Mouse (Mus musculus) lung, postnatal 4 days (tissue): ENCODE results near the gene Ralbp1.

Experiments used
- DNase-seq, 2 experiments: peaks; one replicate each; pipeline ENCODE4 v3.0.0; 2021

Ralbp1 gene

DNA sequence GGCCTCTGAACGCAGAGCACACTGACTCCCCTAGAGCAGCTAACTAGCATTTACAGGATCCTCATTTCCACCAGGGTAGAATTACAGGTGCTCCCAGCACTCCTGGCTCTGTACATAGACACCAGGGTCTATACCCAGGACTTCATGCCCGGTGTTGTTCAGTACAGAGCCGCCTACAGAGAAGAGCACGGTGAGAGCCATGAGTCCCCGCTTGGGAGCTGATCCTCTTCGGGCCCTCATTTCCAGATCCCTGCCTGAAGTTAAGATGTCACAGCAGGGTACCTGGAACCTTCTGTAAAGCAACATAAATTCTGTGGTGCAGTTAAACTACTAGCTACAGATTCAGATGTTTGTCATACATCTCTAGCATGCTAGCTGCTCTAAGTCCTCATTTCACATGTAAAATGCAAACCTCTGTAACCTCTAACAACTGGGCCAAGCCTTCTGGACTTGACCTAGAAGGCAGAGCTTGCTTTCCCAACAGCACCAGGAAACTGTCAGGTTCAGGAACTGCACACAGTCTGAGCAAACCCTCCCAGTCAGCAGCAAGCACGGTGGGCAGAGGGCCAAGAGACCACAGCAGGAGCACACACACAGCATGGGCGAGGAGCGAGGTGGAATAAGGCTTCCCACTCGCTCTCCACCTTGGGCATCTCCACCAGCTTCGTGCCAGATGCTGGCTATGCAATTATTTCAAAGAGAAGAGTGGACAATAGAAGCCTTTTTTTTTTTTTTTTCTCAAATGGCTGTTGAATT, 37.7 kb downstream of the Ralbp1 start:
- DNase-seq = no peak

DNA sequence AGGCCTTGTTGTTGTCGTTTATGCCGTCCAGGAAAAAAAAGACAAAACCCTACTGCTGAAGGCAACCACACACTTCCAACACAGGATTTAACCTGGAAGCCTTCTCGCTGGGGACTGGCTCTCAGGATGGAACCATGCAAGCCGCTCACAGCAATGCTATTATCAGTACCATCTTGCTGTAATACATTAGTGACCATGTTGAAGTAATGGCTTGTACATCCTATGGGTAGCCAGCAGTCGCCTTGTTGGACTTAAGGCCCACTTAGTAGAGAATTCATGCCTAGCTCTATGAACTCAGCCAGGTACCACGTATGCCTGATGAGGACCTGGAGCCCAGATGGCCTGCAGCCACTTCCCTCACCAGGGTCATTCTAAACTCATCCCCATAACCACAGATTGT, 40.2 kb downstream of the Ralbp1 start:
- DNase-seq = peak in 1 of 2 experiments; percentile 13

DNA sequence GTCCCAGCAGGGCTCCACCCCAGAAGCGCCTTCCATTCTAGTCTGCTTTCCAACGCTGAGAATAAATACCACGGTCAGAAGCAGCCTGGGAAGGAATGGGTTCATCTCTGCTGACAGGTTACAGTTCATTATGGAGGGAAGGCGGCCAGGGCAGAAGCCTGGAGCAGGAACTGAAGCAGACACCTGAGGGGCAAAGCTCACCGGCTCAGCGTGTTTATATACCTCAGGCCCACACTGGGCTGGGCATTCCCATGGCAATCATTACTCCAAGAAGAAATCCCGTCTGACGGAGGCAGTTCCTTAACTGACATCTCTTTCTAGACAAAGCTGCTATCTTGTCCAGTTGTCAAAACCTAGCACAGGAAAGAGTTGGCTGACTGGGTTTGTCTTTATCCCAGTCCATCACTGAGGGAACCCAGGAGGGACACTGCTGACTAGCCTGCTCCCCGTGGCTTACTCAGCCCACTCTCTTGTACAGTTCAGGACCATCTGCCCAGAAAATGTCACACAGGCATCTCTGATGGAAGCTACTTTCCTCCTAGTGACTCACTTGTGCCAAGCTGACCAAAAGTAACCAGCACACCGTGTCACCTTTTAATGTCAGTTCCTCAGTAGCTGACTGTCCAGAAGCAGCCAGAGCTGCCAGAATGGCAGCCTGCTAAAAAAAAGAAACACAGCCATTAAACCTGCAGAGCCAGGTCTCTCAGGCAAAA, 42.8 kb downstream of the Ralbp1 start:
- peak in 1 of 2 experiments; percentile 5 for DNase-seq

DNA sequence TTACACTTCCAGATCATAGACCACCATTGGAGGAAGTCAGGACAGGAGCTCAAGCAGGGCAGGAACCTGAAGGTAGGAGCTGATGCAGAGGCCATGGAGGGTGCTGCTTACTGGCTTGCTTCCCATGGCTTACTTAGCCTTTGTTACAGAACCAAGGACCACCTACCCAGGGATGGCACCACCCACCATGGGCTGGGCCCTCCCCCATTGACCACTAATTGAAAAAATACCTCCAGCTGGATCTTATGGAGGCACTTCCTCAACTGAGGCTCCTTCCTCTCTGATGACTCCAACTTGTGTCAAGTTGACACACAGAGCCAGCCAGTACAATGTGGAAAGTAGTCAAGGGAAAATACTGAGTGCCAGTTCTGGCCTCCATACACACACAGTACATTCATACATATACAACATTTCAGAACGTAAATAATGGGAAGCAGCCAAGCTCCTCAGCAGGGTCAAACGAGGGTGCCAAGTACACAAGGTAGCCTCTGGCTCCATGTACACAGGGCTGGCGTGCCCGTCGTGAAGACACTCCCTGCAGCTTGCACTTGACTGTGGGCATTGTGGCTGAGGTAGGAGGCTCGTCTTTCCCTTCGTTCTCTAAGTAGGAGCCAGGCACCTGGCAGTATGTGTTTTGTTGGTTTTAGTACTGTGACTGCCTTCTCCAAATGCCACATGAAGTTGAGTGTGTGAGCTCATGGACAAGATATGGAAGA, 45.9 kb downstream of the Ralbp1 start:
- DNase-seq = no peak

DNA sequence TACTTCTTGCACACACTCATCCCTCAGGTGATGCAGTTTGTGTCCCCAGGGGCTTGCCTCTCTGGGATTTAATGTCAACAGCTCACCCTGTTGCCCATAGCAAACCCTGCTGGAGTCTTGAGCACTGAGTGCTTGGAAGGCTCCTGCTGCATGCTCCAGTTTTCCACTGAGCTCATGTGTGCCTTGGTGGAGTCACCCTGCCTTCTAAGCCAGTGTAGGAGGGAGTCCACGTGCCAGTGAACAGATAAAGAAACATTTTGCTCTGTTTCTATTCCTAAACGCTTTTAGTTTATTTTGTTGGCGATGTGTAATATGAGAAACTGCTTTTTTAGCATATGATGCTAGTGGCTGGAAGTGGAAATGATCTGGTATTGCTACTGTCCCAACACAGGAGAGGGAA, 48.9 kb downstream of the Ralbp1 start:
- no peak for DNase-seq

DNA sequence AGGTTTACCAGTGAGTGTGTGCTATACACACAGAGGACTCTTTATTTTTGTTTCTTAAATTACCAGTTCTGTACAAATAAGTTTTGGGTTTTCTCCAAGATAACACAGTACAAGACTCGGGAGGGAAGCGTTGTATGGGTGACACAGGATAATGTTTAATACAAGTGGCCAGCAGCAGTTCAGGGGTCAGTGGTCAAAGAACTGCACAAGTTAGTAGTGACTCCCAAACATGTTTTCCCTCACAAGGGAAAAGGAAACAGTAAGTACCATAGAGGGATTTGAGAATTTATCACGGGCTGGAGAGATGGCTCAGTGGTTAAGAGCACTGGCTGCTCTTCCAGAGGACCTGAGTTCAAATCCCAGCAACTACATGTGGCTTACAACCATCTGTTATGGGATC, 51.7 kb downstream of the Ralbp1 start:
- no peak for DNase-seq

DNA sequence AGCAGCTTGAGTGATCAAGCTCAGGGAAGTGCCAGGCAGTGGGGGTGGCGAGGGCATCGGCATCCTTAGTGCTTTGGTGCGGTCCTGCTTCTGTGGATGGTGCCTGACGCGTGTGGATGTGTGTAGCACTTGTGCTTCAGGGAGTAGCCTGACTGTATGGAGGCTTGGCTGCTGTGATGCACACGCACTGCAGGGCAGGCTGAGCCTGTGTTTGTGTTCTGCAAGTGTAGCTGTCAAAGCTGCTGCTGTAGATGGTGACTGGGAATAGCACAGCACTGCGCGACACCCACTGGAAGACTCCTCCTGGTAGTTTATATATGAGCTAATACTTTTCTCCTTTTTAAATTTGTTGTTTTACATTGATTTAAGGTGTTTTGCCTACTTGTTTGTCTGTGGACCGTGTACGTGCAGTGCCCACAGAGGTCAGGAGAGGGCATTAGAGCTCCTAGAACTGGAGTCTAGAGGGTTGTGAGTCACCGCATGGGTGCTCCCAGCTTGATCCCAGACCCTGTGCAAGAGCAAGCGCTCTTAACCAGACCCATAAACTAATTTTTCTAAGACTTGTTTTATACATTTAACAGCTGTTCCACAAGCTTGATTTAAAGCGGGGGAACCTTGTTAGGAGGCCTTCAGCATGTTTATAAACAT, 55.3 kb downstream of the Ralbp1 start:
- peak in 1 of 2 experiments; percentile 33 for DNase-seq

DNA sequence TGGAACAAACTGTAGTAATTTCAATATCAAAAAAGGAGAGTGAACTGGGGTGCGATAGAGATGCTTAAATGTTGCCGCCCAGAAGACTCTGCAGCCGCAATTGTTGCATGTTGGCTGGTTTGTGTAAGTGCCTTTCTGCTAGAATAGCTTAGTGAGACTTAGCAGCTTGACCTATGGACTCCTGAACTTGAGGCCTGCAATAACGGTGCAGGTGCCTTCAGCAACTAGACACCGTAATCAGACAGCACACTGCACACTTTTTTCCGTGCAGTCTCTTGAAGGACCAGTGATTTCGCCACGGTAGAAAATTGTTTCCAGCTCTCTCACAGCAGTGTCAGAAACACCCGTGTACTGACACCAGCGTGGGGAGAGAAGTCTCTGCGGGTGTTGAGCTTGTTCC, 56.6 kb downstream of the Ralbp1 start:
- no peak for DNase-seq

DNA sequence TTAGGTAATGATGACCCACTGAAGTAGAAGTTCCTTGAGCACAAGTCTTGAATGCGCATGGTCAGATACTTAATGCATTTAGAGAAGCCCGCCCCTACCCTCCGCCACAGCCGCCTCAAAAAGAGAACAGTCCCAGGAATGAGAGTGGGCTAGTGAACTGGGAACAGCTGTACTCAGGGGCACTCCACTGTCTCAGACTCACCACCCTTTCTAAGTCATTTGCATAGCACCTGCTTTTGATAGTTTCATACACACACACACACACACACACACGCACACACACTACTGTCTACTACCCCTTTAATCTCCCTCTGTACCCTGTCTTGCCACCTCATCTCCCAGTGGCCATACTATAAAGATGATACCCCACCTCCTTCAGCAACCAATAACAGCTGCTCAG, 57.7 kb downstream of the Ralbp1 start:
- DNase-seq = no peak

DNA sequence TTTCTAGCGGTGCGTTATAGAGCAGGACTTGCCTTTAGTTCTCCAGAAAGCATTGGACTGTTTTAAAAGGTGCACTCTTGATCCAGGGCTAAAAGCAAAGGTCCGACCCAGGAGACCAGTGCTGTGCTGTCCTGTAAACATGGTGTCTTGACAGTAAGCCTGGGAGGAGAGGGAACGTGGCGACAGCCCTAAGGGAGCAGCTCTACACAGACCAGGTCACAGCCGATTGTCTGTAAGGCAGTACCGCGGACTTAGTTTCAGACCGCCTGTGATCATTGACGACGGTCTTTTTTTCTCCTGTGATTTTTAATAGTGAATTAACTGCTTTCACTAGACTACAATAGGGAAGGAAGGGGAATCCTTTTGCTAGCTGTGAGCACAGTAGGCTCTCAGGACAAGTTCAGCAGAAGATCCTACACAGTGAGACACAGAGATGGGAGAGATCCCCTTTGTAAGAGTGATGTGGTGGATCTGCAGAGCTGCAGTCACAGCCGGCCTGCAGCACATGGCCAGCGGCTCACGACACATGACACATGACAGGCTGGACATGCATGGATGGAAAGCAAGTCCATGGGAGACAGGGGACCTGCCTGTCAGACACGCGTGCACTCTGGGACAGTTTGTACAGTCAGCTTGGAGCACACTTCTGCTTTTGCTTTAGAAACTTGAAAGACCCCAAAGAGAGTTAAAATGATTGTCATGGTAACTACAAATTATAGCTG, 58.3 kb downstream of the Ralbp1 start:
- DNase-seq = no peak

DNA sequence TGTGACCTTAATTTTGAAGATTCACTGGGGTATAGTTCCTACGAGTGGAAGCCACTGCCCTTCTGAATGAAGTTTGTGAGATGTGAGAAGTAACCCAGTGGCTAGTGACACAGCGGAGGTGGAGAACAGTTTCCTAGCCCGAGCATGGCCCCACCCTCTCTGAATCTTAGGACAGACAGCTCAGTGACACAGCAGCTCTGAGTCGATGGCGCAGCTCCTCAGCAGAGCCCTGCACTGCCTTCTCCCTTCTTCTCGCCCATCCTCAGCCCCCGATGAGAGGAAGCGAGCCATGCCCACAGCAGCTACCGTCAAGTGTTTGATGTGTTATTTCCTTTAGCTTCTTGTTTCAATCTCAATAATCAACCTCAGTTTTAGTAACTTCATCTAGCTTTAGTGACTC, 59.3 kb downstream of the Ralbp1 start:
- DNase-seq = no peak

DNA sequence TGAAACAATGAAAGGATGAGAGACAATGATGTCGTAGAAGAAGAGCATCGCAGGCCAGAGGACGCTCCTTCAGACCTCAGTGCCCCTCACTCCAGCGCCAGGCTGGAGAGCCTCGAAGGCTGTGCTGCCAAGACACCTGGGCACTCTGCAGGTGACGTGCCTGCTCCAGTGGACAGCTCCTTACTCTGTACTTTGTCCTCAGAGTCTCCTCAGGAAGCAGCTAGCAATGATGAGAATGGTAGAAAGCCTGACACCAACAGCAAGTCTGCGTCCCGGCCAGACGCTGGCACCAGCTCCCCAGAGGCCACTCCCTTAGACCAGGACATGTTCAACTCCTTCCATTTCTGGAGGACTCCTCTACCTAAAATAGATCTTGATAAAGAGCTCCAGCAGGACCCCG, 61.4 kb downstream of the Ralbp1 start:
- no peak for DNase-seq

DNA sequence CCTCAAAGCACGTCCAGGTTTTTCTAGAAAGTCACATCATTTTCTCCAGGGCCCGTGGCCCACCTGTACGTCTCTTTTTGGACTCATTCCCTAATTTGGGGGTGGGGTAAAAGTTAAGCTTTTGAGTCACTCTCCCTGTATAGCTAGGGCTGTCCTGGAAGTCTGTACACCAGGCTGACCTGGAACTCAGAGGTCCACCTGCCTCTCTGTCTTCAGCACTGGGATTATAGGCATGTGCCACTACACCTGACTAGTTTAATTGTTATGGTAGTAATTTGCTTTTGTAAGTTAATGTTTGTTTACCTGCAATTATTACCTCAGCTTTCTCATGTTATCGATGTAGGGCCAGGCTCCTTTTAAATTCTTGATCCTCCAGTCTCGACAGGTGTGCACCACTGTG, 63.2 kb downstream of the Ralbp1 start:
- DNase-seq = no peak

DNA sequence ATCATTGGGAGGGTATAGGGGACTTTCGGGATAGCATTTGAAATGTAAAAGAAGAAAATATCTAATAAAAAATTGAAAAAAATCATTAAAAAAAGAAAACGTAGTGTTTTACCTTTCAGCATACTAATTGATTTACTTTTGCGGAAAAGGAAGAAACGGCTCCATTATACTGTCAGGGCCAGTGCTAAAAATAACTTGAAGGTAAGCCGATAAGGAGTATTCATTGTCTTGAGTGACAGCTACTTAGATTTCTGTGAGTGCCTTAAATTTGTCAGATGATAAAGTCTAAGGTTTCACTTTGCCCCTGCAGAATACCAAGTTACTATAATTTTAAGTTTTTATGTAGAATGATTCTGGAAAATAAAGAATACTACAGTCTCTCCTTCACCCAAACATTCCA, 65.4 kb downstream of the Ralbp1 start:
- DNase-seq = no peak

DNA sequence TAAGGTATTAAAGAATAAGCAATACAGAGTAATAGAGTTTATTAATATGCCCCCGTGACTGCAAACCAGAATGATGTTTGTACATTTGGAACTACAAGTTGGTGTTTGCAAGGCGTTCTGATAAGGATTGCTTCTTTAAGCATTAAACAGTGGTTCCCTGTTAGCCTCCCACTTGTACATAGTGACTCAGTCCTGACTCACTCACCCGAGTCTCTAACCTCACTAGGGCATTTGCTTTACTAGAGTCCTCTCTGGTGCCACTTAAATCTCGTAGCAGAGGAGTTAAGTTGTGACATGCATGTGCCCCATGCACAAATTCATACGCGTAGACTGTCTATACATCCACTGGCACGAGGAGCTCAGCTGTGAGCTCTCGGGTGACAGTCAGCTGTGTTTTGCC, 71.8 kb downstream of the Ralbp1 start:
- no peak for DNase-seq

DNA sequence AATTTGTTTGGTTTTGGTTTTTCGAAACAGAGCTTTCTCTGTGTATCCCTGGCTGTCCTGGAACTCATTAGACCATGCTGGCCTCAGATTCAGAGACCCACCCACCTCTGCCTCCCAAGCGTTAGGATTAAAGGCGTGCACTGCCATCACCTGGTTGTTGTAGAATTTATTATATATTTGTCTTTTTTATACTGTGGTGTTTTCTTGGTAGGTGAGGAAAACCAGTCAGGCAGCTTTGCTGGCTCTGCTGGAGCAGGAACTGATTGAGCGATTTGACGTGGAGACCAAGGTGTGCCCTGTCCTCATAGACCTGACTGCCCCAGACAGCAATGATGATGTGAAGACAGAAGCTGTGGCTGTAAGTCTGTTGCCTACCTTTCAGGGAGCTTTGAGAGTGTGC, 74.6 kb downstream of the Ralbp1 start:
- no peak for DNase-seq

DNA sequence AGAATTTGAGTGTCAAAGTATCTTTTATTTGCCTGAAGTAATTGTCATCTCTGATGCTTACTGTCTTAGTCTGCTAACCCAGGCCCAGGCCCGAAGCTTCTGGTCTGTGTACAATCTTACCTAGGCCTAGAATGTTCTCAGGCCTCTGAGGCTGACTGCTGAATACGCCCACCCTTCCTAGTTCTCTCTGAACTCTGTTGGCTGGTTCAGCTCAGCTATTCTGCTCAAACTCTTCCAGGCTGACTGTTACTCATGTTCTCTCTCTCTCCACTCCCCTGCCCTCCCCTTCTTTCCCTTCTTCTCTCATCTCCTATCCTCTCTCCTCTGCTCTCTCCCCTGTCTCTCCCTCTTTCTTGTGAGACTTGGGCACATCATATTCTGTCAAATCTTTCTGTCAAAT, 79.2 kb downstream of the Ralbp1 start:
- no peak for DNase-seq

DNA sequence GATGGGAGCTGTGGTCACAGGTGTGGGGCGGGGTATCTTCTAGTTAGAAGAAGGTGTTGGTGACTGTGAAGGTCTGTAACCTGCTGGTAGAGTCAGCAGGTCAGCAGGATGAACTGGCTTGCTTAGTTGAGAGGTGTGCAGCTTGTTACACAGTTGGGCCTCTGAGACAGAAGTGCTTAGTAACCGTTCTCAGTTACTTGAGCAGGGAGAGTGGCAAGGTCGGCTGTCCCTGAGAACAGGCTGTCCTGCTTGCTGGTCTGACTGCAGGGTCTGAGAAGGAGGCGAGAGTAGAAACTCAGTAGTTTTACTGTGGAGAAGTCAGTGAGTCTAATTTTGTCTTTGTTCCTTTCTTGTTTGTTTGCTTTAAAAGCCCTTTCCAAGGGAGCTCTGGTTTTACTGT, 79.6 kb downstream of the Ralbp1 start:
- no peak for DNase-seq

DNA sequence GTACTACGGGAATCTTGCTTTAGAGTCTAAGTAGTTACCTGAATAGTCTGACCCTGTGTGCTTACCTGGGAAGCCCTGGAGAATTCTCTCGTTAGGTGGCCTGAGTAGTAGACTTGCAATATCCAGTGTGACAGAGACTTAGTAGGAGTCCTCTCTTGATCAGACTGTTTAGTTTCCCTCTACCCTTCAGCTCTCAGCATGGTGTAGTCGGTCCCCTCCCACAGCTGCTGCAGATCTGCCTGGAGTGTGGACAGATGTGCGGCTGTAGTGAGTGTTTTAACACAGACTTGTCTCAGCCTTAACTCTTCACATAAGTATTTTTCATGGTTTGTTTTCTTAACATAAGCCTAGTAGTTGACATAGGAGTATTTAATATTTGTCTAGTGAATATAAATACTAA, 83.6 kb downstream of the Ralbp1 start:
- DNase-seq = no peak

DNA sequence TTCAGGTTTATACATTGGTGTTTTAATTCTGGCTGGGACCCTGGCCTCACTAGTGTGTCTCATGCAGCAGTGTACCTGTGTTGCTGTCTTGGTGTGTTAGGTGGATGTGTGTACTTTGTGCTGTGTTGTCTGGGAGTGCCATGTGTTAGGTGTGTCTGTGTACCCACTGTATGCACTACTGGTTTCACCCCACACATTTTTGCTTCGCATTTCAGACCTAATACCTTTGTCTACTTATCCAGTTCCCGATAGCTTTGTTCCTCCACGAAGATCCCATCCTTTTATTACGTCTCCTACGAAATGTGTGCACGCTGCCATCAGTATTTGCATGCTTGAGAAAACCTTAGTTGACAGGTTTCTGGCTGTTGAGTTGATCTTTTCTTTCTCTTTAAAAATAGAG, 85.1 kb downstream of the Ralbp1 start:
- DNase-seq = no peak

DNA sequence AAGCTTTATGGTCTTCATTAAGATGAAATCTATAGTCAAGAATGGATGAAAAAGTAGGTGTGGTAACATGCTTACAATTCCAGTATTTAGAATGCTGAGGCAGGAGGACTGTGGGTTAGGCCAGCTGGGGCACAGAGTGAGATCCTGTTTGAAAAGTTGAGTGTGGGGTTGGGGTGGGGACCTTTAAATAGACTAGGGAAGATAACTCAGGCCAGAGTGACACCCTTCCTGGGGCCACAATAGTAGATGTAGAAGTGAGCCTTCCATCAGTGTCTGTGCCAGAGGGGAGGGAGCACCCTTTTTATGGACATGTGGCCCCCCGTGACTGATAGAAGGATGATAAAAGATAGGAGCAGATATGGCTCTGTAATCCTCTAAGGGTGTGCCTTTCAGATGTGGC, 86.2 kb downstream of the Ralbp1 start:
- no peak for DNase-seq

DNA sequence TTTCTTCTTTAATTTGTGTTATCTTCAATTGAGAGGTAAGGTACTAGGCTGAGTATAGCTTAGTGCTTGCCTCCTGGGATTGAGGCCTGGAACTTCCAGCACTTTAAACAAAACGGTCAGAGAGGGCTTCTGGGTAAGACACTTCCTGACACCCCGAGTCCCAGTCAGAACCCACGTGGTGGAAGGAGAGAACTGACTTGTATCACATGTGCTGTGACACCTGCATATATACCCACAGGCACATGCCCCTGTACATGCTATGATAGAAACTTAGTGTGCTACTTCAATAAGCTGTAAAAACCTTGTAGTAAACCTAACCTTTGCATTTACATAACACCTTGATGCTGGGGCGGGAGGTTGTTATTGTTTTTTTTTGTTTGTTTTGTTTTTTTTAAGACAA, 87.2 kb downstream of the Ralbp1 start:
- no peak for DNase-seq
